Mouse (Mus musculus): Measurements from ENCODE around the gene Zfp995. TPM values are rescaled to one million over a fixed set of nuclear protein-coding genes. Genes with fewer than 3 reads are reported as not detected.
"Not testable (repeated sequence)": the region's sequence is repeated elsewhere in the genome, so short reads cannot be mapped to it uniquely, and the experiment has no call there.

Zfp995 gene
- total RNA-seq (2021) = 1 to 10 TPM; 4.0 to 4.9 TPM
- long read RNA-seq, experiment 1, transcript Zfp995-205 (5 exons, 2,221 nt) = major isoform, 5 of 8 reads
- long read RNA-seq, experiment 1, partial matches to known transcripts = 0 of 8 reads
- long read RNA-seq, experiment 1, other reads (novel, unspliced or antisense) = 3 of 8 reads
- long read RNA-seq, experiment 2, partial matches to known transcripts = 1 of 8 reads
- long read RNA-seq, experiment 2, other reads (novel, unspliced or antisense) = 5 of 8 reads

DNA sequence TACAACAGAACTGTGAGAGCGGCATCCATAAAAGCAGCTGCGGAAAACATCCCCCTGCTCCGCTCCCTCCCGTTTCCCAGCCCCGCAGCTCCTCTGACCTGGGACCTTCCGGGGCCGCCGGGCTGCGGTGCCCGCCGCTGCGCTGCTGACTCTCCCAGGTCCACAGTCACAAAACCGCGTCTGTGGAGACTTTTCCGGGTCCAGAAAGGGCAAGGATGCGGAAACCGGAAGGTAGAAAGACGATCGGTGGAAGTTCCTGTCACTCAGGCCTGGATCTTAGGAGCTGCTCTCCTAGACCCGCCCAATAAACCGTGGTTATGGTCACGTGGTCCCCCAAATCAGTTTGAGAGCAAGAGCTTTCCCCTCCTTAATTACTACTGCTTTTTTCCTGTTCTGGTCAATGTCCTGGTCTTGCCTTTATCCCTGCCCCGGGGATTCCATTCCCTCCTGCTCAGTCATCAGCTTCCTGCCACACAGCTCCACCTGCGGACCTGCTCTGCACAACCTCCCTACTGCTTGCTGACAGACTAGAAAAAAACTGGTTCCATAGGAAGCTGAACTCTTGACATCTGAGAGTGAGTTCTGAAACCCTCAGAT is at the start of gene Zfp995:
Zfp995 (minus strand) TSS at position 471 of the 597 bp plus-strand sequence.
- DNase-seq (ENCODE audit: low spot score in 2 of 2) = peak; percentile 54 to 66

DNA sequence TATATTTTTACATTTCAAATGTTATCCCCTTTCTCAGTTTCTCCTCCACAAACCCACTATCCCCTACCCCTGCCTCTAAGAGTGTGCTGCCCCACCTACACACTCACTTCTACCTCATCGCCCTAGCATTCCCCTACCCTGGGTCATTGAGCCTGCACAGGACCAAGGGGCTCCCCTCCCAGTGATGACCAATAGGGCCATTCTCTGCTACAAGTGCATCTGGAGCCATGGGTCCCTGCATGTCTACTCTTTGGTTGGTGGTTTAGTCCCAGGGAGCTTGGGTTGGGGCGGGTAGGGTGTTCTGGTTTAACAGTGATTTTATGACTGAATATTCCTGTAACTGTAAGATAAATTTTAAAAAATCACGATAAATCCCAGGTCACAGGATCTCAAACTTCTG is 687 bp downstream of the Zfp995 start:
- DNase-seq (ENCODE audit: low spot score in 2 of 2) = peak; percentile 1 to 4

DNA sequence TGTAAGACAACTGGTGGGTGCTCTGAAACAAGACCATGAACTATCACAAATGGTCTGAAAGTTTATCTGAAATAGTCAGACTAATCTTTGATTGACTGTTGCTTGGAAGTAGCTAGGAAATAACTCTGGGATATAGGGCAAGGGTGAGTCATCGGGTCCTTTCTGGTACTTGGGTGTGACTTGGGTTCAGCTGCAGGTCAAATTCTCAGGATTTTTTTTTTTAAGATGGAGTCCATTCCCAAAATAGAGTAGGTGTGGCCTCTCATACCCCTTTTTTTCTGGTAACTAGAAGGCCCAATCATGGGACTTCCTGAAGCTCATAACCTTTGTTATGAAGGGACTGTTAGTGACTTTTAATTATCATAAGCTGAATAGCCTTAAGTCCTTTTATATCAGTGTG is 38.5 kb downstream of the Zfp995 start:
- DNase-seq (ENCODE audit: low spot score in 2 of 2) = no peak

DNA sequence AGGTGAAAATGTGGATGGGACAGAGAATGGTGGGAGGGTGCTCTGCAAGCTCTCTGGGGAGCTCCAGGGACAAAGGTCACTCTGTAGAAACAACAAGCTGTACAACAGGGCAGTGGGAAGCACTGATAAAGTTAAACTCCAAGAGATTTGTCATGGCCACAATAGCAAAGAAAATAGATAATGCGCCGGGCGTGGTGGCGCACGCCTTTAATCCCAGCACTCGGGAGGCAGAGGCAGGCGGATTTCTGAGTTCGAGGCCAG is 63.5 kb downstream of the Zfp995 start:
- DNase-seq (ENCODE audit: low spot score in 2 of 2) = not testable (repeated sequence)

DNA sequence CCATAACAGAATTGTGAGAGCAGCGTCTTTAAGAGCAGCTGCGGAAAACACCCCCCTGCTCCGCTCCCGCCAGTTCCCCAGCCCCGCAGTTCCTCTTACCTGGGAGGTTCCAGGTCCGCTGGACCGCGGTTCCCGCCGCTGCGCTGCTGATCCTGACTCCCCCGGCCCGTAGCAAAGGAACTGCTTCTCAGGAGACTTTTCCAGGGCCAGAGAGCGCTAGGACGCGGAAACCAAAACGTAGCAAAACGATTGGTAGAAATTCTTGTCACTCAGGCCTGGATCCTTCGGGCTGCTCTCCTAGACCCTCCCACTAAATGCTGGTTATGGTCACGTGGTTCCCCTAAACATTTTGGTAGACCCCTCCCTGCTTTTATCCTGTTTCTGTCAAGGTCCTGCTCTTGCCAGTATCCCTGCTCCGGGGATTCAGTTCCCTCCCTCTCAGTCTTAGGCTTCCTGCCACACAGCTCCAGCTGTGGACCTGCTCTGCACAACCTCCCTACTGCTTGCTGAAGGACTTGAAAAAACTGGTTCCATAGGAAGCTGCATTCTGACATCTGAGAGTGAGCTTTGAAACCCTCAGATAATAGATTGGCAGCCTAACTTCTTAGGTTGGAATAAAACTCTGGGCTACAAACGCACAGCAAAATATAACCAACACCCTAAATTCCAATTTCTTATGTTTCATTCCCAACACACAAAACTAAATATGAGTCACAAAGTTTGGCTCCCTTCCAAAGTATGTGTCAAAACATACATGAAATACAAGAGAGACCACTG is 64.0 kb downstream of the Zfp995 start, which contains the start of gene Zfp820:
Zfp820 (minus strand) TSS at position 228 of the 777 bp plus-strand sequence.
- DNase-seq (ENCODE audit: low spot score in 2 of 2) = peak; percentile 7 to 17

DNA sequence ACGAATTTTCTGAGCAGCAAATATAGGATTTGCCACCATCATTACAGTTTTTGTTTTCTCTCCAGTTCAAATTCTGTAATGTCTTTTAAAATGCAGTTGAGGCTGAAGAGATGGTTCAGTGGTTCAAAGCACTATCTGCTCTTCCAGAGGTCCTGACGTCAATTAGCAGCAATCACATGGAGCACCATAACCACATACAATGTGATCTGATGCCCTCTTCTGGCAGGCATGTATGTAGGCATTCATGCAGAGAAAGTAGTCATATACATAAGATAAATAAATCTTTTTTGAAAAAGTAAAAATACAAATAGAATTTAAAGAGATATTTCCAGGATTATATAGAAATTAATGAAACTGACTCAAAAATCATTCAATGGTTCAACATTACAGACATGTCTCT is 71.2 kb downstream of the Zfp995 start:
- no peak for DNase-seq (ENCODE audit: low spot score in 2 of 2)

Other genes starting within 250 kb of the Zfp995 start
- gene Gm10226, start 218.1 kb downstream of the Zfp995 start, total RNA-seq (2021) = 1 to 10 TPM; 6.7 to 7.1 TPM
- gene Zfp760, start 202.2 kb downstream of the Zfp995 start, total RNA-seq (2021) = 1 to 10 TPM; 8.8 to 8.9 TPM
- 1 to 10 TPM; 4.4 to 5.4 TPM for gene Zfp229, start 179.1 kb downstream of the Zfp995 start, total RNA-seq (2021)
- 1 to 10 TPM; 1.0 to 1.1 TPM for gene Zfp820, start 64.2 kb downstream of the Zfp995 start, total RNA-seq (2021)
- gene Zfp942, start 52.5 kb upstream of the Zfp995 start, total RNA-seq (2021) = 10 to 100 TPM; 18.3 to 19.5 TPM
- 10 to 100 TPM; 20.9 to 21.7 TPM for gene Zfp943, start 52.6 kb upstream of the Zfp995 start, total RNA-seq (2021)